Mouse (Mus musculus) thymus, adult 2 months (tissue): ENCODE data around the gene Cln6.

Experiments
- CTCF ChIP-seq: fragments of 200-500 bp; IDR thresholded peaks from 2 replicates; pipeline ENCODE4 v1.5.1; 2012; ENCODE audit warnings: mild to moderate bottlenecking, control low read depth, low read length, moderate library complexity, borderline replicate concordance; ENCODE audit not compliant: control insufficient read depth, poor library complexity, insufficient read depth; ENCODE audit errors: extremely low read depth
- POLR2A ChIP-seq: fragments of 200-500 bp; IDR thresholded peaks from 2 replicates; pipeline ENCODE4 v1.6.1; 2012; ENCODE audit warnings: mild to moderate bottlenecking, low read length, control low read depth, moderate library complexity; ENCODE audit not compliant: control insufficient read depth, poor library complexity, insufficient read depth; ENCODE audit errors: extremely low read depth

- TF ChIP-seq CTCF (no peak), POLR2A (no peak)
Measured at GRCm38 (mm10) chr9:62881871-62882270, 43.3 kb downstream of the Cln6 start.
